ENCODE assay signal across 8 mouse cellular contexts in genomic region chr6:29985058-29985498, GRCm38 (mm10).
DNase-seq lines count a peak whose midpoint lies in the region; ATAC-seq lines count a peak whose summit lies in the region.

No protein-coding gene starts in this region.

- ATAC-seq in frontal cortex, adult (ENCODE audit: low TSS enrichment): peak; percentile 64
- ATAC-seq in hematopoietic stem cell, adult 5-6 weeks (replicated peaks in 1 of 2; ENCODE audit: insufficient read depth in 1 of 2, low FRiP score in 2 of 2, low TSS enrichment in 1 of 2, low read depth in 1 of 2, poor library complexity in 2 of 2, severe bottlenecking in 2 of 2): peak; percentile 96

- DNase-seq in Muller cell, postnatal 12 days (ENCODE audit: inconsistent ontology term): peak; percentile 97
- DNase-seq in cerebellum, adult 9-10 months: peak; percentile 13
- peak; percentile 26 to 29 for DNase-seq in layer of hippocampus, adult 8-10 months (ENCODE audit: low spot score in 2 of 2)
- DNase-seq in lung, postnatal 10 days: peak; percentile 95
- DNase-seq in ovary, postnatal 14 days (ENCODE audit: low spot score): peak; percentile 66
- peak; percentile 80 to 86 for DNase-seq in thymus, postnatal 36 days

Comparison
In these comparisons a context has a peak if more than half of its experiments do, and no peak if none do; other contexts are left out.
1. Peak in every context shown above with its lines: DNase-seq and ATAC-seq.
2. DNase-seq: peak in every context shown above with its lines; median percentile 97 in Muller cell, postnatal 12 days; 95 in lung, postnatal 10 days; 83 in thymus, postnatal 36 days; 66 in ovary, postnatal 14 days; 28 in layer of hippocampus, adult 8-10 months; 13 in cerebellum, adult 9-10 months.